Mouse (Mus musculus): ENCODE measurements around the gene Zfp804b. TPM values are rescaled to one million over a fixed set of nuclear protein-coding genes. Genes with fewer than 3 reads are reported as not detected.
"Not testable (repeated sequence)": the region's sequence is repeated elsewhere in the genome, so short reads cannot be mapped to it uniquely, and the experiment has no call there.

Zfp804b gene
- not detected in 2 replicates for polyA plus RNA-seq (2012; rRNA removed)

DNA sequence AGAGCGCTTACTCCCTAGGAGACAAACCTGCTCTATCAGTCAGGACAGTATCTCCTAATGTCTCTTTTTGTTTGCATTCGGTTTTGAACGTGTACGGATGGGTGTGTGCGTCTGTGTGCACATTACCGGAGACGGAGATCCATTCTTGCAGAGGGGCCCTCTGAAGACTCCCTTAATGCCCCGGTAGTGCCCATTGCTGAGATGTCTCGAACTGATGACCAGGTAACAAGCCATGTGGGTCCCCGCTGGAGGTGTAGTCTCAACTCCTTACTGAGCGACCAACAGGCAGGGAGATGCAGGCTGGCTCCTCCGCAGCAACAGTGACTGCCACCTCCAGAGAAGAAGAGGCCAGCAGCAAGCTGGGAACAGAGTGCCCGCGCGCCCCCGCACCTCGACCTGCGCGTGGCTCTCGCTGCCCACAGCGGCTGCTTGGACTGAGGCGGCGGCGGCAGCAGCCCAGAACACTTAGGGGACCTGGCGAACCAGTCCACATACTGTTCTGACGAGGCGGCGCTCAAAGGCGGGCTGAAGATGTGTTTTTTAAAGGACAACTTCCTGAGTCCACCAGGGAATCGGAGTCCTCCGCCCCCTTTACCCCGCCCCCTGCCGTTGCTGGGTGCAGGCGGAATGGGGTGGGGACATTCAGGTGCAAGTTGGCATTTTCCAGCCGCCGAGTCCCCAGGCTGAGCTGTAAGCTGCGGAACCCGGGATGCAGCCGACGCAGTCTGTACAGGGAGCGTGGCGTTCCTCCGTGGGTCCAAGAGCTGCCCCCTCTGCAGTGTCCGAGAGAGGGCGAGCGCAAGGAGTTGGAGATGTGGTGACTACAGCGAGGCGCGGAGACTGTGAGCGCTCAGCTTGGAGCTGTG lies at the start of gene Zfp804b:
Zfp804b (minus strand) TSS at position 612 of the 866 bp plus-strand sequence.
- 1% methylated on average over 50 of the region's 50 CpGs for WGBS
- DNase-seq (ENCODE audit: low read depth, low spot score), result no peak

DNA sequence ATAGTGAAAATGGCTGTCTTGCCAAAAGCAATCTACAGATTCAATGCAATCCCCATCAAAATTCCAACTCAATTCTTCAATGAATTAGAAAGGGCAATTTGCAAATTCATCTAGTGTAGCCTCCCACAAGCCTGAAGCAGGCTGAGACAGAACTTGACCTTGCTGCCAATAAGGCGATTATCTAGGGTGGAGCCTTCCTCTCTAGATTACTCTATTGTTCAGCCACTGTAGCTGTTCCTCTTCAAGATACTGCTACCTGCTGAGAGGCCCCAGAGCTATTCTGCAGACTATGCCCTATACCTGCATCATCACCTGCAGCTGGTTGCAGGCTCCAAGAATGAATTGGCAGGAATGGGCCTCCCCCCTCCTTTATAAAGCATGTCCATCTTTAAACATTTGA lies 20.1 kb upstream of the Zfp804b start:
- 72% methylated on average over 1 of the region's 1 CpGs for WGBS
- DNase-seq (ENCODE audit: low read depth, low spot score), result not testable (repeated sequence)

GRCm38 (mm10) chr5:7345011-7345389 lies 444 bp upstream of the Zfp804b start:
- 2% methylated on average over 11 of the region's 11 CpGs for WGBS
- no peak for DNase-seq (ENCODE audit: low read depth, low spot score)

DNA sequence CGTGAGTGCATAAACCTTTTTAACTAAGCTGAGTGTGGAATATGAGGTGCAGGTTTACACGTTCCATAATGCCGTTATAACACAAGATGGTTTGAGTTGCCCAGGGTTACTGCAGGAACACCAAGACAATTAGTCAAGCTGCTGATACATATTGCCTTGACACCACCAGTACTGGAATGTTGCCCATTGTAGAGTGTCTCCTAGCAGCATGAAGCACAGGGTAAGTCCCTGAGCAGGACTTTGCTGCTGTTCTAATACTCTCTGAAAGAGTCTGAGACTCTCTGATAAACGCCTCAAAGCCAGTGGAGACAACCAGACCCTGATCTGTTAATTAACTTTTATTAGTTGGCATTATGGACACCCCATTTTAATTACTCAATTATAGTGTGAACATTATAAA lies 19.0 kb downstream of the Zfp804b start:
- no peak for DNase-seq (ENCODE audit: low read depth, low spot score)
- 82% methylated on average over 4 of the region's 4 CpGs for WGBS

DNA sequence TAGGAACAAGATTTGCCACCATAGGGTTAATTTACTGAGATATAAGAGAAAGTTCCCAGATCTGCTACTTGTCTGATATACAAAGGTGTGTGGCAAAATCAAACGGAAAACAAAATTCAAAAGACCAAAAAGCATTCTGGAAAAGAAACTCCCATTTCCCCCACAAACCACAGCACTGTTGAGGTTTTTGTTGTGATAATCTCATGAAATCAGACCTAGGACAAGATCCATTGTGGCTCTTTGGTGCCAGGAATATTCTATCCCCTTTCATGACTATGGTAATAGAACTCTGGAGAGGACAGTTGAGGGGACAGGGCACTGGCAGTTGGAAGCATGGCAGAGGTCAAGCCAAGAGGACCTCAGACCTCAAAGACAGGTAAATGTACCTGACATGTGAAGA lies 40.7 kb downstream of the Zfp804b start, which contains the start of gene Tex47:
Tex47 (plus strand) TSS at position 301 of the 400 bp plus-strand sequence.
- WGBS, result 73% methylated on average over 1 of the region's 1 CpGs

GRCm38 (mm10) chr5:7302969-7303368 lies 41.6 kb downstream of the Zfp804b start:
- WGBS, result 61% methylated on average over 1 of the region's 1 CpGs
- no peak for DNase-seq (ENCODE audit: low read depth, low spot score)

More for the DNA sequence above, 40.7 kb downstream of the Zfp804b start, which contains the start of gene Tex47:
- DNase-seq (ENCODE audit: low read depth, low spot score), result no peak

DNA sequence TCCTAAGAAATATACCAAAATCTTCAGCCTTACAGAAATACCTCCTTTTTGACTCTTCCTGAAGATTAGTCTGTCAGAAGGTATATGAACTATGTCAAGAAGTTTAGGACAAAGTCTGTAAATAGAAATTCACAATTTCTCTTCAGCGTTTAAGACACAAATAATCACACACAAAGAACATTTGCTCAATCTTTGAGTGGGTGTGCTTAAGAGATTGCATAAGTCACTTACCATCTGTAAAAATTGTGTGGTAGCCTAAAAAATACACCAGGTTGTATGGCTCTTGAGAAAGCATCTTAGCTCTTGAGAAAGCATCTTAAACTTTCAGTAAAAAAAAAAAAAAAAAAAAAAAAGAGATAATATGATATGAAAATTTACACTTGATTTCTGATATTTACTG lies 60.2 kb downstream of the Zfp804b start:
- WGBS, result 84% methylated on average over 1 of the region's 1 CpGs
- no peak for DNase-seq (ENCODE audit: low read depth, low spot score)

- WGBS, result 84% methylated on average over 7 of the region's 7 CpGs
- no peak for DNase-seq (ENCODE audit: low read depth, low spot score)
These were observed 67.7 kb downstream of the Zfp804b start for GRCm38 (mm10) chr5:7276659-7277455.

GRCm38 (mm10) chr5:7177589-7177988 lies 167.0 kb downstream of the Zfp804b start:
- 91% methylated on average over 9 of the region's 9 CpGs for WGBS
- no peak for DNase-seq (ENCODE audit: low read depth, low spot score)

- 52% methylated on average over 3 of the region's 3 CpGs for WGBS
- DNase-seq (ENCODE audit: low read depth, low spot score), result no peak
These were observed 204.9 kb downstream of the Zfp804b start for GRCm38 (mm10) chr5:7139658-7140057.

DNA sequence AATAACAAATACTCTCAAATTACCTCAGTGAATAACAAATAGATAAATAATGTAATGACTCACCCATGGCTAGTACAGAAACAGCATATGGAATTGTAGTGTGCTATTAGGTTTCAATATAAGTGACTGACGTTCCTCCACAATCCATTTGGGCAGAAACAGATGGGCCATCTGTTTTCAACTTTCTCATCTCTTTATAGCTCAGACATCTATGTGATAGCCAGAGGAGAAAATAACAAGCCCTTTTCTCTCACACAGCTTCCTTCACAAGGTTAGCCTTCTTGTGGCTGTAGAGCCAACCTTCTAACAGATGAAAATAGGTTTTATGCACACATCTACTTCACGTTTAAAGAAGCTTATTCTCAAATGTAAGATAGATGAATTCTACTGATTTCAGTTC lies 242.2 kb downstream of the Zfp804b start:
- 49% methylated on average over 2 of the region's 2 CpGs for WGBS
- DNase-seq (ENCODE audit: low read depth, low spot score), result no peak

DNA sequence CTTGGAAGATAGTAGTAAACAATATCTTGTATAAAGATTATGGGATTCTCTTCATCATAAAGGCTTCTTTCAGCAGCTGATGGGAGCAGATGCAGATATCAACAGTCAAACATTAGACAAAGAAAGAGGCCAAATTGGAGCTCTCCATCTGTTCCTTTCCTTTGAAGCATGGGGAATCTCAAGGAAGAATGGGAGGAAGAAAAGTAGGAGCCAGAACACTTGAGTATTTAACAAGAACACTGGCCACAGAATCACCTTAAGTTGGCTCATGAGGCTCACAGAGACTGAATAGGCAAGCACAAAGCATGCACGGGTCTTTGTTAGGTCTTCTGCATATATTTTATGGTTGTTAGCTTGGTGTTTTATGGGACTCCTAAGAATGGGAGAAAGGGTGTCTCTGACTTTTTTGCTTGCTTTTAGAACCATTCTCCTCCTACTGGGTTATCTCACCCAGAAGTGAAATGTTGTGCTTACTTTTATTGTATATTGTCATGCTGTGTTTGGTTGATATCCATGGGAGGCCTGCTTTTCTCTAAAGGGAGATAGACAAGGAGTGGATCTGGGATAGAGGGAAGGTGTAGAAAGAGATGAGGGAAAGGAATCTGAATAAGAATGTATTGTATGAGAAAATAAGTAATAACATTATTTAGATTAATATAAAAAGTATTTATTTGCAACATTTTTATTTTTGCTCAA lies 270.5 kb downstream of the Zfp804b start:
- WGBS, result 11% methylated on average over 1 of the region's 1 CpGs
- no peak for DNase-seq (ENCODE audit: low read depth, low spot score)

DNA sequence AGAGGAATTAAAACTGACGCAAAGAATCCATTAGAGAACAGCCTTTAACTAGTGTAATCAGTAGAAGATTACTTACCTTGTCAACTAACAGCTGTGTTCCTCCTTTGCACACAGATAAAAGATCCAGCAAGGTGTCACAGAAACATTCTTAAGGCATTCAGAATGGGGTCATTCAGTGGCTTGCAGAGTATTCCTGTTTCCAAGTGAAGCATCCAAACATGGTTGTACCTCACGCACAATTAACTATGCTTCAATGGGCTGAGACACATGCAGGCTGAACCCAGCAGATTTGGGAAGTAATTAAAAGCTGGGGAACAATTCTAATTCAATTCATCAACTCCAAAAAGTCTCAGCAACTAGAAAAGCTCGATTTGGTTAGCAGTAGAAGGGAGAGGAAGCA lies 337.1 kb downstream of the Zfp804b start:
- 41% methylated on average over 3 of the region's 3 CpGs for WGBS
- no peak for DNase-seq (ENCODE audit: low read depth, low spot score)

DNA sequence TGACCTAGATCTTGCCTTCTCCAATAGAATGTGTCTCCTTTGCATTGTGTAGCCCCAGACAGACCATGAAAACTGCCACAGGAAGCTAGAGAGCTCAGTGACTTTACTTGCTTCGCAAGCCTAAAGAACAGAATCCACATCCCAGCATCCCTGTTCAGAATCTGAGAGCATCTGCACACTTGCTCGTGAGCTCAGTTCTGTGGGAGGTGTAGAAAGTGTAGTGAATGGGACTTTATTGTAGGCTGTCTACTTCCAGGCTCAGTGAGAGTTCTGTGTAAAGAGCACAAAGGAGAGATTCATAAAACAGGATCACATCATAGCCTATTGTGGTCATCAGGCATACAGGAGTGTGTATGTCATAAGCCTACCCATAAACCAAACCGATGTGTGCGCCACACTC lies 360.6 kb downstream of the Zfp804b start:
- WGBS, result 81% methylated on average over 4 of the region's 4 CpGs

DNA sequence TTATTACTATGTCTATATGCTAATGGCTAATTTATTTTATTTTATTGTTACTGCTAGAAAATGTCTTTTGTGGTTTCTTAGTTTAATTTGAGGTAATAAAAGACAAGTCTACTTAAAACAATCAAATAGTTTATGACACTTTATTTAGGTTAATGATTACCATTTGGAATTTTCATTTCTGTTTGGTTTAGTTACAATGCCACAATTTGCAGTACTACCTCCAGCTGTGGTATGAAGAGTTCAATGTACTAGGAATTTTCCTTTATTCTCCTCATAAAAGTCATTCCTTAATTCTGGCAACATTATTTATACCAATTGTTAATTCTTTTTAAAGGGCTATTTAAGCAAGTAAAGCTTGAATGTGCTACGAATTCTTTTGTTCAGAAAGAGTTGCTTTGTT lies 409.7 kb downstream of the Zfp804b start:
- 17% methylated on average over 1 of the region's 1 CpGs for WGBS

More for the DNA sequence above, 360.6 kb downstream of the Zfp804b start:
- no peak for DNase-seq (ENCODE audit: low read depth, low spot score)

DNA sequence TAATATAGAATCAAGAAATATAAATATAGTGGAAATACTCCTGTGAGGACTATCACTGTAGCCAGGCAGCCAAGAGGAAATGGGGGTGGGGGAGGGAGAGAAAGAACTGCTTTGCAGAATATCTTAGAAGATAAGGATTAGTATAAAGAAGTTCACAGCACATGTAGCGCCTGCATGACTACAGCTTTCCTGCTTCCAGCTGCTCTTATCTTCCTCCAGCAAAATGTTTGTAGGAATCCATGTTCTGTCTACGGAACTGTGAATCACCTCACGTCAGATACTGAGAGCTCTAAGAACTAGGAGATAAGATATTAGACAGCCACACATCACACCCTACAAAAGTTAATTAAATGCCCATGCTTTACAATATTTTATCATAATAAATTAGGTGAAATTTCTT lies 433.3 kb downstream of the Zfp804b start:
- no peak for DNase-seq (ENCODE audit: low read depth, low spot score)
- WGBS, result 76% methylated on average over 3 of the region's 3 CpGs

More for the DNA sequence above, 409.7 kb downstream of the Zfp804b start:
- no peak for DNase-seq (ENCODE audit: low read depth, low spot score)

DNA sequence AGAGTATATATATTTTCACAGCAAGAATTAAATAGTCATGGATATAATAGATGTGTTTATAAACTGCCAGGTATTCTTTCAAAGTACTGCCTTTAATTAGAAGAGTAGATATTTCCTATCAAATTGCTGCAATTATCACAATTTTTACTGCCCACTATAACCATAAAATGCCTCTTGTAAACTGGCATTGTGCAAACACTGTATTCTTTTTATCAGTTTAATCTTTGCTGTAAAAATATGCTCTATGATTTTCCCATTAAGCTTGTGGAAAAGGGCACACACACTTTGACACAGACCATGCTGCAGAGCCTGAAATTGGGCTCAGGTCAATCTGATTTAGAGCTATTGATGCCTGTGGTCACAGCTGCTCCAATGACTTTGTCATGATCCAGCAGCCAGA lies 463.2 kb downstream of the Zfp804b start:
- no peak for DNase-seq (ENCODE audit: low read depth, low spot score)

- DNase-seq (ENCODE audit: low read depth, low spot score), result no peak
- WGBS, result 86% methylated on average over 6 of the region's 6 CpGs
These were observed 473.0 kb downstream of the Zfp804b start for GRCm38 (mm10) chr5:6871566-6871965.

- DNase-seq (ENCODE audit: low read depth, low spot score), result no peak
These were observed 473.6 kb downstream of the Zfp804b start for GRCm38 (mm10) chr5:6870970-6871369.

- DNase-seq (ENCODE audit: low read depth, low spot score), result no peak
- 59% methylated on average over 2 of the region's 2 CpGs for WGBS
These were observed 549.2 kb downstream of the Zfp804b start for GRCm38 (mm10) chr5:6795396-6795795.
